Mouse (Mus musculus) lung, adult 18-20 months (tissue): ENCODE data around the gene Lancl2.

Source experiments
- DNase-seq, 2 experiments: peaks; one replicate each; pipeline ENCODE4 v3.0.0; 2022; ENCODE audit warnings: mixed read lengths in 2 of 2

Gene Lancl2

DNA sequence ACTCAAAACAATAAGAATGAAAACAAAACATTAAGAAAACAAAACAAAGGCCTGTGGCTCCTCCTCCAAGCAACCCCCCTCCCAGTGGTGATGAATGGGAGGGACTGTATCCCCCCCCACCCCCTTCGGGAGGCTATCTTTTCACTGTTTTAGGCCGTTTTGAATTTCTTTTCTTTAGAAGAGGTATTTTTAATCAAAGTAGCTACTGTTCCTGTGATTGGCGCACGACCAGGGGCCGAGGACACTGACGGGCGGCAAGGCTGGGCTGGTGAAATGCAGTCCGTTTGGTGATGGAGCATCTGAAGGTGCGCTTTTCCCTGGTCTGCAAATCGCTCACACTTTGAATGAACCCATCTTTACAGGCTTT, at the start of gene Lancl2:
Gene Lancl2, plus strand, starts transcription at position 165 of the 367 bp plus-strand sequence.
- DNase-seq: peak in 1 of 2 experiments; percentile 12

GRCm38 (mm10) chr6:57661295-57661694, 41.0 kb upstream of the Lancl2 start:
- DNase-seq: no peak

- DNase-seq: no peak
Observed at GRCm38 (mm10) chr6:57684156-57684555, 18.2 kb upstream of the Lancl2 start.

DNA sequence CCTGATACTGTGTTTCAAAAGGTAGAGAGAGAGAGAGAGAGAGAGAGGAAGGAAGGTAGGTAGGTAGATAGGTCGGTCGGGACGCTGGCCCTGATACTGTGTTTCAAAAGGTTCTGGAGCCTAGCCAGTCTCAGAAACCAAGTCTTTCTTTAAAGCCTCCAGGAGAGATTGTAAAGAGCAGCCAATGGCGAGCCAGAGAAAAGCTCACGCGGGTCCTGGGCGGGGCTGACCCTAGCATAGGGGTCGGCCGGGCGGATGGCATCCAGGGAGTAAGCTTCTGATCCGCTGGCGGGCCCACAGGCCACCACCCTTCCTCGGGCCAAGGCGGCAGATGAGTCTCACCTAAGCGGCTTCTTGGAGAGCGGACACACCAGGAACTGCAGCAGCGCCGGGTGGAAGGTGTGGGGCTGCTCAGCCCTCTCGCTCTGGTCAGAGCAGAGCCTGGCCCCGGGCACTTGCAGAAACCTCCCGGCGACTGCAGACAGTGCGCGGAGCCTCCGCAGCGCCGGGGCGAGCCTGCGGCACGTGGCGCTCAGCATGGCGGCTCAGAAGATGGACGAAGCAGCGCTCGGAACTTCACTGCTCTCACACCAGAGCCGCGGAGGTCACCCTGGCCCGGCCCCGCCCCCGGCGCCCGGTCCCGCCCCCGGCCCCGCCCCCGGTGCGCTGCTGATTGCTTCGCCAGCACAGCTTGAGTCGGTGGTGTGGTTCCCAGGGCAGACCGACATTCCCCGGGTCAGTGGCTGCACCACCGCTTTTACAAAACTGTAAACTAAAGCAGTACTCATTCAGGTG, 10.7 kb upstream of the Lancl2 start, which contains the start of gene Pyurf:
Gene Pyurf, minus strand, starts transcription at position 612 of the 795 bp plus-strand sequence.
- peak; percentile 89 to 92 for DNase-seq

DNA sequence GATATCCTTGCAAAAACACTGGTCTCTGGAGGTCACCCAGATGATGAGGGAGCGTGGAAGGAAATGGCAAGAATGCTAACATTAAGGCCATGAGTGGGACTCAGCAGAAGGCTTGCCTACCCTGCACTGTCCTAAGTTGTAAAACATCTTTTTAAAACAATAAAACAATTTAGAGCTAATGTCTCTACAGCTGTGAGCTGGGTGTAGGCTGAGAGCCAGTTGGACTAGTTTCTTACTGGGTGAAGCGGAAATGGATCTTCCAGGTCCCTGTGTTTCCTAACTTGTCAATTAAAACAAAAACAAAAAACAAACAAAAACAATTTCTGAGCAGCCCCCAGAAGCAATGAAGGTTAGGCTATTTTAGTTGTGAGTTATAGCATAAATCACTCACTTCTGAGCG, 9.2 kb upstream of the Lancl2 start:
- DNase-seq: no peak

DNA sequence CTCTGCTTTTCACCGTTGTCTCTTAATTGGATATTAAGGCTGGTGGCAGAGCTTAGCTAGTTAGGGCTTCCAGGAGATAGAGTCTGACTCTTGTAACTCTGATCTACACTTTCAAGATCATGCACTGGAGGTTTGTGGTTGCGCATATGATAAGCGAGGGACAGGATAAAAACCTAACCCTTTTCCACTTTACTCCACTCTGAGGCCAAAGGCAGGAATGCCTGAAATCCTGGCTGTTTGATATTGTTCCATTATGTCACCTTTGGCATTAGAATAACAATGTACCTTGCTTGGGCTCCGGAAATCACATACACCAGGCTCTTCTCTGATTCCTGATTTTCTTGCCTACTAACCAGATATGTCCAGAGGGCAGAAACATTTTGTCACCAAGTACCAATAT, 654 bp upstream of the Lancl2 start:
- no peak for DNase-seq

- DNase-seq: peak; percentile 96 to 97
Observed at GRCm38 (mm10) chr6:57702743-57703499, 581 bp downstream of the Lancl2 start.

GRCm38 (mm10) chr6:57703703-57704102, 1.4 kb downstream of the Lancl2 start:
- DNase-seq: peak in 1 of 2 experiments; percentile 8

DNA sequence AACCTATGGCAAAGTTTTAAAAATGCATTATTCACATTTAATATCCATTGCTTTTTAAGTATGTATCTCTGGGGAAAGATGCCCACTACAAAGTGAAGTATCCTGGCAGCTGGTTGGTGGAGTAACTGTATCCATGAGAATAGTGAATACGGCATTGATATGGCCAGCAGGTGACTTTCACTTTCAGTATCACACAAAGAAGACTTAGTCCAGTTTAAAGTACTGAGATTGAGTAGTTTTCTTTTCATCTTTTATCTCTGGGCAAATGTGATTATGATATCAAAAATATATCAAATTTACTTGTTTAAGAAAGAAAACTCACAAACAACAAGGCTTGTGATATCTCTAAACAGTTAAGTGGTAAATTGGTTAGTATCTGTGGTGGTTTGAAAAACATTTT, 4.4 kb downstream of the Lancl2 start:
- DNase-seq: no peak

DNA sequence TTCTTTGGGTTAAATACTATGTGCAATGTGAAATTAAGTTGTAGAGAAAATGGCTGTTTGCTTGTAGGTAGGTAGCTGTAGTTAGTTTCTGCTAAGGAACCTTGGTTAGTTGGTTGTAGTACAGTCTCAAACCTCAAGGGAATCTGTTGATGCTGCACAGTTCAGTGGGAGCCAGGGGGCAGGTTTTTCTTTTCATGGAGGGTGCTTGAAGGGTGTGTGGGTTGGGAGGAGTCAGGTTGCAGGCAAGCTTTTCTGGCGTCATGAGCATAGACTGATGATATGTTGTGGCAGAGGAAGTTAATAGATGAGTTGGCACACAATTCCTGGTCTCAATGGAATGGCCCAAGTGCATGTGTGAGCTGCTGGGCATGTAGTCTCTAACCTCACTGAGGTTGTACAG, 9.4 kb downstream of the Lancl2 start:
- no peak for DNase-seq

DNA sequence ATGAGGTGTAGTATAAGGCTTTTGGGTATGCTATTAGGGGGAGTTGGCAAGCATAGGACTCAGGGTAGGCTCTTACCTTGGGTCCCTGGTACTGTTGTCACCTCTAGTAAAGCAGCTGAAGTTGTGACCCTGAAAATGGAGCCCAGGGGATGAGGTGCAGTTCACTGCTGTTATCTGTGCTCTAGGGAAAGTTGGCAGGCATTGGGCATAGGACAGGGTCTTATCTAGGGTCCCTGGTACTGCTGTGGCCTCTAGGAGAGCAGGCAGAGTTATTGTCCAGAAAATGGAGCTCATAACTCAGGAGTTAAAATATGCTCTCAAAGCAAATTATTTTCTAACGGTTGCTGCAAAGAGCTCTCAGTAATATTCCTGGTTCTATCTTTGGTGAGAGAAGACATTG, 19.0 kb downstream of the Lancl2 start:
- no peak for DNase-seq

GRCm38 (mm10) chr6:57742749-57743148, 40.4 kb downstream of the Lancl2 start:
- DNase-seq: no peak

DNA sequence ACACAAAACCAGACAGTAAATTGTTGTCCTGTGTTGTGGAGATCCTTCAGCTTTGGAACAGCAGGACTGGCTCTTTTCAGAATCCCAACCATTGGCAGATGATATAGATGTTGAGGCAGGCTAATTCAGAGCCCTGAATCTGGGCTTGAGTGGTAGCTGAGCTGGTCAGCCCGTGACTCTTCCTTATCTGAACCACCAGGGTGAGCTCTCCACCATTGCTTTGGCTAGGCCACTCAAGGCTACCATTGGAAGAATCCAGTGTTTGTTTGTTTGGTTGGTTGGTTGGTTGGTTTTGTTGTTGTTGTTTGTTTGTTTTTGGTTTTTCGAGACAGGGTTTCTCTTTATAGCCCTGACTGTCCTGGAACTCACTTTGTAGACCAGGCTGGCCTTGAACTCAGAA, 41.0 kb downstream of the Lancl2 start:
- no peak for DNase-seq

DNA sequence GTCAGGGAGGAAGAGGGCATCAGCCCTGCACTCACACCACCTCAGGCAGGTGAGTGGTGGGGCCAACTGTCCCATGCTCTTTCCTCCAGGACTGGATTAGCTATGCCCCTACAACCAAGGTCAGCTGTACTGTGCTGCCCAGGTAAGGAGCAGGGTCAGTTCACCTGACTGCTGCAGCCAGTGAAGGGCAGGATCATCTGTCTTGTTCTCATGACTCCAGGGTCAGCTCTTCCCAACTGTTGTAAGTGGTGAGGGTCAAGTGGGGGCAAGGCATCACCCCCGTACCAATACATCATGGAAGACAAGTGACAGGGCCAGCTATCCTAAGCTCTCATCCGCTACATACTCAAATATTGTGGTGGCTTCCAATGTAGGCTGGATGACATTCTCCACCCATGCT, 41.8 kb downstream of the Lancl2 start:
- DNase-seq: no peak

GRCm38 (mm10) chr6:57744974-57745747, 42.8 kb downstream of the Lancl2 start:
- DNase-seq: no peak

DNA sequence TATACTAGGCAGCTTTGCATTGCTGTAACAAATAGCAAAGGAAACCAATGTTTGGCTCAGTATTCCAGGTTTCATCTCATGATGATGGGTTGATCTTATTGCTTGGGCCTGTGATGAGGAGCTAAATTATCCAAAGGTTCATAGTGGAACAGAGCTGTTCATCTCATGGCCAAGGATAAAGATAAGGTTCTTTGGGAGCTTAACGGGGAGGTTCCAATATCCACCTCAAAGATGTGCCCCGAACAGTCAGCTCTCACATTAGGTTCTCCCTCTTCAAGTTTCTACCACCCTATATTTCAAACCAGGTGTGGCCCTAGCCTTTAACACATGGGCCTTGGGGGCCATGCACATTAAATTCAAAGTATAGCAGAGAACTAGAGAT, 43.4 kb downstream of the Lancl2 start:
- no peak for DNase-seq

GRCm38 (mm10) chr6:57753962-57754759, 51.8 kb downstream of the Lancl2 start:
- no peak for DNase-seq

GRCm38 (mm10) chr6:57763054-57763453, 60.7 kb downstream of the Lancl2 start:
- DNase-seq: no peak

- peak; percentile 41 to 57 for DNase-seq
Observed at GRCm38 (mm10) chr6:57765095-57765878, 62.9 kb downstream of the Lancl2 start.

DNA sequence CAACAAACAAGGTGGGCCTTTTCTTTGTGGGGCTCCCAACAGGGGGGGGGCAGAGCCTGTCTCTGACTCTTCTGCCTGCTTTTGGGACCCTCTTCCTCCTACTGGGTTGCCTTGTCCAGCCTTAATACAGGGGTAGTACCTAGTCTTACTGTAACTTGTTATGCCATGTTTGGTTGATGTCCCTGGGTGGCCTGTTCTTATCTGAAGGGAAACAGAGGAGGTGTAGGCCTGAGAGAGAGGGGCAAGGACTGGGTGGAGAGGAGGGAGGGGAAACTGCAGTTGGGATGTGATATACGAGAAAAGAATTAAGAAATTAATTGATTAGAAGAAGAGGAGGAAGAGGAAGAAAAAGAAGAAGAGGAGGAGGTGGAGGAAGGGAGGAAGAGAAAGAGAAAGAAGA, 63.9 kb downstream of the Lancl2 start:
- no peak for DNase-seq

DNA sequence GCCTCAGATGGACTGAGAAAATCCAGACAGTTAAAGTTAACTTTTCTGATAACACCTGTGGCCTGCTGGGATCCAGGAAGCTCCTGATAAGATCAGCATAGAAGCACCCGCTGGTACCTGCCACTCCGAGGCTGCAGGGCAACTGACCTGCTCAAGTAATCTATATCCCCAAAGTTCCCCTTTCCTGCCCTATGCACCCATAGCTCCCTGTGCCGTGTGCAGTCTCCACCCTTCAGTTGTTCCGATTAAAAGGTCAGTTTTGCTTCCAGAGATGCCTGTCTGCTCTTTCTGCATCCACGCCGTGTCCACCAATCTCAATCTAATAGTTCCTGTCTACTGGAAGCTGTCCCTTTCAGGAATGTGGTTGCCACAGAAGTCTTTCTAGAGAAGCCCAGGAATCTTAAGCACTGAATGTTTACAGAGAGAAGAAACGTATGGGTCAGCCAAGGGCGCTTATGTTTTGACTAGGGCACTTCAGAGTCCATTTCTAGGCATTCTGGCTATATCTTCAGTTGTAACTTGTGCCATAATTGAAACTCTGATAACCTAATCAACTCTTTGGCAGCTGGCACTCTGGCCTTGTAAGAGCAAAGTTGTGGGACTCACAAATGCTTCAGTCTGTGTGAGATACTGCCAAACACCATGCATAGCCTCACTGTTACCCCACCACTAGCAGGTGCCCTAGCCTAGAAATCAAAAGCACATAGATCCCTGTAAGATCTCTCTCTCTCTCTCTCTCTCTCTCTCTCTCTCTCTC, 65.0 kb downstream of the Lancl2 start:
- DNase-seq: no peak
